Mouse (Mus musculus): Measurements from ENCODE around the gene Oxct2a. TPM values are rescaled to one million over a fixed set of nuclear protein-coding genes. Genes with fewer than 3 reads are reported as not detected.
A peak's percentile ranks its signal among the peaks of the same experiment; 100 is the strongest.
"Not testable (repeated sequence)": the region's sequence is repeated elsewhere in the genome, so short reads cannot be mapped to it uniquely, and the experiment has no call there.

The Oxct2a gene
- polyA plus RNA-seq, 2 experiments = 0.08 TPM; not detected in 1

DNA sequence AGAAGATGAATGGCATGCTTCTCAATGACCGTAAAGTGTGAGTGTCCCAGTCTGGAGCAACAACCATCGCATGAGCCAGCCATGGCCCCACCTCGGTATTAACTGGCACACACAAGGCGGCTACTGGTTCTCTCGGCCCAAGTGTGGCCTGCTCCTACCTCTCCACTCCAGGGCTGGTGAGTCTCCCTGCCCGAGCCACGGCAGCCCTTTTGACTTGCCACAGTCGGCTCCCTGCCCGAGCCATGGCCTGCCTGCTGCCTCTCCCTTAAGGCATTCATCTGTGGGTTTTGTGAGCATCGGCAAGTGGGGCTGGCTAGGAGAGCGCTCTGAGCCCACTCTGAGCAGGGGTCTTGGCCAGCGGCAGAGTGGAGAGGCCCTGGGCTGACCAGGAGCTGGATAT is 34.4 kb downstream of the Oxct2a start:
- Histone ChIP-seq H3K4me1 (replicated peaks; ENCODE audit: control insufficient read depth in 2 of 2, insufficient read depth in 2 of 2, low read length in 1 of 2) (peaks cover 9 to 17% of the 10 kb centered on the region in 2 experiments), H3K9ac (replicated peaks) (no peak overlapping the region), H3K4me2 (ENCODE audit: low read depth) (no peak overlapping the region), H3K4me3 (ENCODE audit: insufficient read depth in 1 of 2, low read depth in 2 of 2, low read length in 2 of 2) (no peak overlapping the region), H3K27ac (no peak overlapping the region), H3K9me3 (ENCODE audit: control insufficient read depth, low read length) (no peaks in the 10 kb centered on the region), H3K27me3 (ENCODE audit: control insufficient read depth, insufficient read depth, low read length) (no peaks in the 10 kb centered on the region), H3K36me3 (replicated peaks; ENCODE audit: control insufficient read depth, insufficient read depth, low read depth) (peaks cover 100% of the 10 kb centered on the region)
- DNase-seq (ENCODE audit: low read depth in 3 of 3, low spot score in 3 of 3) (no peak), ATAC-seq (ENCODE audit: insufficient read depth) (no peak)
- 87% methylated on average over 12 of the region's 12 CpGs for WGBS (ENCODE audit: insufficient replicate concordance)
- no peak for TF ChIP-seq CTCF (IDR thresholded peaks at IDR 0.05; ENCODE audit: low read depth)
- no peak for TF ChIP-seq EP300 (IDR thresholded peaks at IDR 0.05; ENCODE audit: low read depth)

DNA sequence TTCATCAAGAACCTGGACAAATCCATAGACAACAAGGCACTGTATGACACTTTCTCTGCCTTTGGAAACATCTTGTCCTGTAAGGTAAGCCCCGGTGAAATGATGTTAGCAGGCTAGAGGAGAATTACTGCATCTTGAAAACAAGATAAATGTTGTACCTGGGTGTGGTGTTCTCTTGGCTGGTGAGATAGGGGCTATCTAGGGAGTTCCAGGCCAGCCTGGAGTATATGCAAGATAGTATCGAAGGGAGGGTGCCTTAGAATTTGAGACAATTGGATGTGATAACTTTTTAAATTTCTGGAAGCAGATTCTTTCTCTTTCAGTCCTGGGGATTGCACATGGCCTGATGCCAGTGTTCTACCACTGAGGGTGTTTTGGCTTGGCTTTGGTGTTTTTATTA is 36.6 kb downstream of the Oxct2a start:
- peaks cover 11 to 22% of the 10 kb centered on the region in 2 experiments for H3K4me1 ChIP-seq (replicated peaks; ENCODE audit: control insufficient read depth in 2 of 2, insufficient read depth in 2 of 2, low read length in 1 of 2)
- 18% methylated on average over 2 of the region's 2 CpGs for WGBS (ENCODE audit: insufficient replicate concordance)
- peak overlapping the region; percentile 96 for H3K27ac ChIP-seq
- H3K4me2 ChIP-seq (ENCODE audit: low read depth) = peak overlapping the region; percentile 71
- ATAC-seq (ENCODE audit: insufficient read depth) (peak; percentile 76), DNase-seq (ENCODE audit: low read depth in 3 of 3, low spot score in 3 of 3) (peak; percentile 86 to 91 (median 86))
- peak overlapping the region; percentile 99 for H3K9ac ChIP-seq (replicated peaks)
- H3K36me3 ChIP-seq (replicated peaks; ENCODE audit: control insufficient read depth, insufficient read depth, low read depth) = peaks cover 82% of the 10 kb centered on the region
- no peaks in the 10 kb centered on the region for H3K9me3 ChIP-seq (ENCODE audit: control insufficient read depth, low read length)
- TF ChIP-seq EP300 (IDR thresholded peaks at IDR 0.05; ENCODE audit: low read depth) (peak; percentile 99), CTCF (IDR thresholded peaks at IDR 0.05; ENCODE audit: low read depth) (no peak)
- H3K4me3 ChIP-seq (ENCODE audit: insufficient read depth in 1 of 2, low read depth in 2 of 2, low read length in 2 of 2) = peak overlapping the region; percentile 98 to 99
- no peaks in the 10 kb centered on the region for H3K27me3 ChIP-seq (ENCODE audit: control insufficient read depth, insufficient read depth, low read length)

DNA sequence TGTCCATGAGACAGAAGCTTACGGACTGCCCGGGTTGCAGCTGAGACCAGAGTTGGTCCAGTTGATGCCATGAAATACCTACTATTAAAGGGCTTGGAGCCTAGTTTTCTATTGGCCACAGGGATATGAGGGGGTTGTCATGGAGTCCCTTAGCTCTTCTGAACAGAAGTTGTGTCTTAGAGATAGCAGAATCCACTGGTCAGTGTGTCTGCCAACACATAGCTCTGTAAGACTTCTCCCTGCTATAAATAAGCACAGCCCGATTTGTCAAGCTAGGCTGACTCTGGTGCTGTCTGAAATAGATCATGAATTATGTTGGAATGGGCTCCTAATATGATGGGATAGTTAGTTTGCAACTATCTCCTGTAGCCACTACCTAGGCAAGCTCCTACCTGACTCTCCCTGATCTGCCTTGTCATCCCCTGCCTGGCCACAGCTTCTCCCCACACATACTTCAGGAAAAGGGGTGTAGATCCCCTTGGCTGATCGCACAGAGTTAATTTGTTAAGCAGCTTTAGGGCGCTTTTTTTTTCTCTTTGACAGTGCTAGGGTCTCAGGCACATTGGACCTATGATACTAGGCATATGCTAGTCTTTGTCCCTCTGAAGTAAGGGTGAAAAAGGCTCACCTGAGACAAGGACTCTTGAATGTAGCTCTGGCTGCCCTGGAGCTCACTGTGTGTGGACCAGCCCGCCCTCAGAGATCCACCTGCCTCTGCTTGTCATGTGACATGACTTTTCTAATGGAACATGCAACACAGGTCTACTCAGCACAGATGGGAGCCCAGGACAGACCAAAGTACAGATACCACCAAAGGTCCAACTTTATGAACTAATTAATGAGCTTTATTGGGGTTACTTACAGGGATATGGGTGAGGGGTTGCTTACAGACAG is 38.5 kb downstream of the Oxct2a start:
- 27% methylated on average over 6 of the region's 6 CpGs for WGBS (ENCODE audit: insufficient replicate concordance)
- peaks cover 64% of the 10 kb centered on the region for H3K36me3 ChIP-seq (replicated peaks; ENCODE audit: control insufficient read depth, insufficient read depth, low read depth)
- peak overlapping the region; percentile 98 to 99 for H3K4me3 ChIP-seq (ENCODE audit: insufficient read depth in 1 of 2, low read depth in 2 of 2, low read length in 2 of 2)
- peak; percentile 34; the same call in 1 of the 2 replicates for ATAC-seq (ENCODE audit: insufficient read depth)
- H3K9me3 ChIP-seq (ENCODE audit: control insufficient read depth, low read length) = no peaks in the 10 kb centered on the region
- peaks cover 17 to 29% of the 10 kb centered on the region in 2 experiments for H3K4me1 ChIP-seq (replicated peaks; ENCODE audit: control insufficient read depth in 2 of 2, insufficient read depth in 2 of 2, low read length in 1 of 2)
- TF ChIP-seq CTCF (IDR thresholded peaks at IDR 0.05; ENCODE audit: low read depth) (no peak), EP300 (IDR thresholded peaks at IDR 0.05; ENCODE audit: low read depth) (no peak)
- peak overlapping the region; percentile 96 for H3K27ac ChIP-seq
- peak overlapping the region; percentile 99 for H3K9ac ChIP-seq (replicated peaks)
- H3K27me3 ChIP-seq (ENCODE audit: control insufficient read depth, insufficient read depth, low read length) = no peaks in the 10 kb centered on the region
- peak in 1 of 3 experiments; percentile 35 for DNase-seq (ENCODE audit: low read depth in 3 of 3, low spot score in 3 of 3)
- peak overlapping the region; percentile 71 for H3K4me2 ChIP-seq (ENCODE audit: low read depth)

DNA sequence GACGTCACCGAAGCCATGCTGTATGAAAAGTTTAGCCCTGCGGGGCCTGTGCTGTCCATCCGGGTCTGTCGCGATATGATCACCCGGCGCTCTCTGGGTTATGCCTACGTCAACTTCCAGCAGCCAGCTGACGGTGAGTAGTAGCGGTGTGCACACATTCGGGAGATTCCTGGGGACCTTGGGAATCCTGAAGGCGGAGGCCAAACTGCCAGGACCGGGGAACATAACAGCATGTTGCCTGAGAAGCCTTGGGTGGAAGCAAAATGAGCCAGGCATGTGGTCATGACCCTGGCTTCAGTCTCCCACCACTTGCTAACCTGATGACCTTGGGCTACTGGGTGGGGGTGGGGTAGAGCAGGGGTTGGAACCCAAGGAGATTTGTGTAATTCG is 39.8 kb downstream of the Oxct2a start:
- not testable (repeated sequence) for H3K27me3 ChIP-seq (ENCODE audit: control insufficient read depth, insufficient read depth, low read length); ATAC-seq (ENCODE audit: insufficient read depth); H3K9me3 ChIP-seq (ENCODE audit: control insufficient read depth, low read length); DNase-seq (ENCODE audit: low read depth in 3 of 3, low spot score in 3 of 3)
- H3K4me2 ChIP-seq (ENCODE audit: low read depth) = peak overlapping the region; percentile 71
- peak overlapping the region; percentile 96 for H3K27ac ChIP-seq
- H3K4me1 ChIP-seq (replicated peaks; ENCODE audit: control insufficient read depth in 2 of 2, insufficient read depth in 2 of 2, low read length in 1 of 2) = peaks cover 19 to 30% of the 10 kb centered on the region in 2 experiments
- peak overlapping the region; percentile 99 for H3K9ac ChIP-seq (replicated peaks)
- H3K36me3 ChIP-seq (replicated peaks; ENCODE audit: control insufficient read depth, insufficient read depth, low read depth) = peaks cover 51% of the 10 kb centered on the region
- H3K4me3 ChIP-seq (ENCODE audit: insufficient read depth in 1 of 2, low read depth in 2 of 2, low read length in 2 of 2) = peak overlapping the region; percentile 98 to 99
- WGBS (ENCODE audit: insufficient replicate concordance) = under 1% methylated on average over 14 of the region's 15 CpGs

DNA sequence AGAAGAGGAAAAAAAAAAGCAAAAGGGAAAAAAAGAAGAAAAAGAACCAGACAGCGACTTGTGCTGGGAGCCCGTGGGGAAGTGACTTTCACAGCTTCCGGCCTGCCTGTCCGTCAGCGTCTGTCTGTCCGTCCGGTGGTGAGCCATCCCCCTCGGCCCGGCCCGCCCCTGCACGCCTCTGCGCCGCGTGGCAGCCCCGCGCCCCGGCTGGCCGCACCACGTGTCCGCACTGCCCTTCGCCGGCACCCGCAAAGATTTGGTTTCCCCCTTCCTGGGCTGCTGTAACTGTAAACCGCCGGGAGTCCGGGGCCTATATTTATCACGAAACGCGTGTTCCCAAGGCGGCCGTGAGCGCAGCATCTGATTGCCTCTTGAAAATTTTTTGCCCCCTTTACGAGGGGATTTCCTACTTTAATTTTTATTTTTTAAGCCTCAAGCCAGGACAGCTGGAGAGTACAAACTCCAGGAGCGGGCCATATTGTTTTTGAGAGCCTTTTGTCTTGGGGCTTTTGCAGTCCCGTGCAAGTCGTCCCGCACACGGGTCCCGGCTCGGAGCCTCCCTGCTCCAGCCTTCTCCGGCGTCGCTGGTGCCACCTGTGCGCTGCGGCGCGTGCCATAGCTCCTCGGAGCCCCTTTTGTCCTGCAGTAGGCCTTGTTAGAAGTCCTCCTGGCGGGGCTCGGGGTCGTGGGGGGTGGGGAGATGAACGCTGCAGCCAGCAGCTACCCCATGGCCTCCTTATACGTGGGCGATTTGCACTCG is 40.3 kb downstream of the Oxct2a start:
- H3K27me3 ChIP-seq (ENCODE audit: control insufficient read depth, insufficient read depth, low read length); DNase-seq (ENCODE audit: low read depth in 3 of 3, low spot score in 3 of 3); H3K9me3 ChIP-seq (ENCODE audit: control insufficient read depth, low read length): not testable (repeated sequence)
- WGBS (ENCODE audit: insufficient replicate concordance) = under 1% methylated on average over 44 of the region's 55 CpGs
- peak overlapping the region; percentile 68 for H3K27ac ChIP-seq
- peaks cover 19 to 28% of the 10 kb centered on the region in 2 experiments for H3K4me1 ChIP-seq (replicated peaks; ENCODE audit: control insufficient read depth in 2 of 2, insufficient read depth in 2 of 2, low read length in 1 of 2)
- H3K4me2 ChIP-seq (ENCODE audit: low read depth) = peak overlapping the region; percentile 71
- H3K9ac ChIP-seq (replicated peaks) = peak overlapping the region; percentile 99
- peak overlapping the region; percentile 98 to 99 for H3K4me3 ChIP-seq (ENCODE audit: insufficient read depth in 1 of 2, low read depth in 2 of 2, low read length in 2 of 2)
- ATAC-seq (ENCODE audit: insufficient read depth) = peak; percentile 44; the same call in 1 of the 2 replicates
- H3K36me3 ChIP-seq (replicated peaks; ENCODE audit: control insufficient read depth, insufficient read depth, low read depth) = peaks cover 45% of the 10 kb centered on the region

Data from liver, embryonic 14.5 days (tissue).